Mouse (Mus musculus) lung, adult 2 months (tissue): ENCODE measurements at regions not wholly inside any gene's neighbourhood (a gene's known extent, or its start where the extent isn't known, plus 50 kb on each side); places are given as distances from the start of the nearest gene placed in this dataset.

Source experiments
- DNase-seq: peaks from one replicate; pipeline ENCODE4 v3.0.0; 2022
- H3K4me1 ChIP-seq: fragments of 200-500 bp; 2 replicates; pipeline ENCODE4 v1.6.1; 2011; ENCODE audit warnings: low read length; ENCODE audit not compliant: control insufficient read depth, insufficient read depth
- H3K4me3 ChIP-seq: fragments of 200-500 bp; replicated peaks from 2 replicates; pipeline ENCODE3; 2011; ENCODE audit warnings: low read depth, mild to moderate bottlenecking, control low read depth, low read length; ENCODE audit errors: extremely low read depth
- CTCF ChIP-seq: fragments of 200-500 bp; IDR thresholded peaks from 2 replicates; pipeline ENCODE4 v1.5.1; 2011; ENCODE audit warnings: mild to moderate bottlenecking, low read length, control low read depth; ENCODE audit not compliant: insufficient read depth
- POLR2A ChIP-seq: fragments of 200-500 bp; IDR thresholded peaks from 2 replicates; pipeline ENCODE4 v1.6.1; 2011; ENCODE audit warnings: low read depth, mild to moderate bottlenecking, control low read depth, low read length, borderline replicate concordance; ENCODE audit errors: extremely low read depth
- WGBS: fragments of 180-500 bp; shearing (Covaris S2); methylation state at CpG from one replicate; pipeline ENCODE4 v1.1.7; 2018; 5-methylcytosine and 5-hydroxymethylcytosine counted together

GRCm38 (mm10) chr11:71435745-71436144, 205.2 kb upstream of the Nlrp1b start:
- no peak overlapping the region for H3K4me3 ChIP-seq
- H3K4me1 ChIP-seq = no peaks in the 10 kb centered on the region
- WGBS = 55% methylated on average over 8 of the region's 8 CpGs
- TF ChIP-seq CTCF = no peak
- no peak for TF ChIP-seq POLR2A
- no peak for DNase-seq

GRCm38 (mm10) chr11:71436335-71436734, 205.8 kb upstream of the Nlrp1b start:
- TF ChIP-seq POLR2A (no peak), CTCF (no peak)
- no peaks in the 10 kb centered on the region for H3K4me1 ChIP-seq
- no peak for DNase-seq
- WGBS = 78% methylated on average over 1 of the region's 1 CpGs
- no peak overlapping the region for H3K4me3 ChIP-seq

GRCm38 (mm10) chr11:71436801-71437200, 206.3 kb upstream of the Nlrp1b start:
- Histone ChIP-seq H3K4me1 (no peaks in the 10 kb centered on the region), H3K4me3 (no peak overlapping the region)
- TF ChIP-seq POLR2A (no peak), CTCF (no peak)
- 40% methylated on average over 2 of the region's 2 CpGs for WGBS
- DNase-seq = no peak

GRCm38 (mm10) chr11:71439871-71440270, 209.3 kb upstream of the Nlrp1b start:
- TF ChIP-seq CTCF (no peak), POLR2A (no peak)
- no peak for DNase-seq
- no peak overlapping the region for H3K4me3 ChIP-seq
- 12% methylated on average over 17 of the region's 17 CpGs for WGBS
- H3K4me1 ChIP-seq = no peaks in the 10 kb centered on the region

DNA sequence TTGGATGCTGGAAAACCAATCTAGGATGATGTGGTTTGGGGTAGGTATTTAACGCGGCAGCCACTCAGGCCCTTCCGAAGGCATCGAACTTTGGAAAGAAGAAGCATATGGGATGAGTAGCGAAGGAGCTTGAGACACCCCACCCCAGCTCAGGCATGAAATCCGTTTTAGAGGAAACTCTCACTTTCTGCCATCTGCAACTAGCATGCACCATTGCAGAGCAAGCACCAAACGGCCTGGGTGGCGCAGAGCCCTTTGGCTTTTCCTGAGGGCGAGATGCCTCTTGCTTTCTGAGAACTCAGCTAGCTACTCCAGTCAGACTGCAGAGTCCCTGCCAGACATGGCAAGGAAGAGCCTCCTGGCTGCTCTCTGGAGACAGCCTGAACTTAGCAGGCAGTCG, 209.9 kb upstream of the Nlrp1b start:
- TF ChIP-seq CTCF (no peak), POLR2A (no peak)
- 55% methylated on average over 10 of the region's 10 CpGs for WGBS

GRCm38 (mm10) chr11:71444056-71444455, 213.5 kb upstream of the Nlrp1b start:
- Histone ChIP-seq H3K4me1 (no peaks in the 10 kb centered on the region), H3K4me3 (no peak overlapping the region)
- no peak for TF ChIP-seq CTCF
- no peak for TF ChIP-seq POLR2A
- 61% methylated on average over 6 of the region's 6 CpGs for WGBS
- no peak for DNase-seq

More for the DNA sequence above, 209.9 kb upstream of the Nlrp1b start:
- no peak for DNase-seq
- Histone ChIP-seq H3K4me1 (no peaks in the 10 kb centered on the region), H3K4me3 (no peak overlapping the region)

DNA sequence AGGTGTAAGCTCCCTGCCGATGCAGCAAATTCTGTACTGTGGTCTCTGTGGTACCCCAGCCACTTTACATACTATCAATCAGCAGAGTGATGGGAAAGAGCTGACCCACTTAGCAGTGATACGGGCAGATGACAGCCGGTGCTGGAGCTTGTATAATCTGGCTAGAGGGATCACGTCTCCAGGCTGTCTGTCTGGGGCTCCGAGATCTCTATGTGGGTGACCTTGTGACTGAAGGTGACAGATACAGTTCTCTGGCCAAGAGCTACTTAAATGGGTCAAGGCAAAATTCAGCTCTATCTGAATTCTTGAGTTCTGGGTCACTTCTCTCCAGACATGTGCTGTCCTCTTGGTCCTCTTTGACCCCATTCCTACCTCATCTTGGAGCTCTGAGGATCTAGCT, 216.1 kb upstream of the Nlrp1b start:
- H3K4me3 ChIP-seq = no peak overlapping the region
- 57% methylated on average over 5 of the region's 5 CpGs for WGBS
- no peak for TF ChIP-seq CTCF
- no peak for TF ChIP-seq POLR2A
- DNase-seq = no peak
- H3K4me1 ChIP-seq = no peaks in the 10 kb centered on the region

DNA sequence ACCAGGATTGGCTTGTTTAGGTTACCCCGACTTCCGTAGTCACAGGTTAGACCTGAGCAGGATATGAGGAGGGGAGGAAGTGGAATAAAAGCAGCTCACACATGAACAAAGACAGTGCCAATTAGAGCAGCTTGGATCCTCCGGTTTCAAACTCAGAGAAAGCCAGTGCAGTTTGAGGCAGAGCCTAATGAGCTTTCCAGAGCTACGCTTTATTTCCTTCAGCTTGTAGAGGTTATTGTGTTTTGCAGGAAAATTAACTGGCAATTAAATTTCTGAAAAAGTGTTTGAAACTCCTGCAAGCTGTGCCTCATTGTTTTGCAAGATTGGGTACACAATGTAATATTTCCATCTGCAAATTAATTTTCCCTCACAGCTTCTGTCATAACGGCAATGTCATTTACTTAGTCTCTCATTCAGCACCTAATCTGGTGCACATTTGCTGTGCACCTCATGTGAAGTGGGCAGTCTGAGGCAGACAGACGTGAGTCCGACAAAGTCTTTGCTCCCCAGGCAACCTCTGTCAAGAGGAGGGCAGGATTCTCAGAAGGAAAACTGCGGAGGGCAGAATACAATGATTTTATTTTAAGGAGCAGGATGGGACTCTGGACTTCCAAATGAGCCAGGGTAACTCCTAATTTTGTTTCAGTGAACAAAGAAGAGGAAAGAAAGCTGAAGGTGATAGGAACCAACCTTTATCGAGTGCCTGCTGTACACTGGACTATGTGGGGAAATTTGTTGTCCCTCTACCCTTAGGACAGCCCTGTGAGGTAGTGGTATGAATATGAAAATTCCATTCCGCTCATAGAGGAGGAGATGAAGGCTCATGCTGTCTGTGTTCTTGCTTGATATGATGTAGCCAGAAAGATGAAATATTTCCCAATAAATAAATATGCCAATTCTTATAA, 217.6 kb upstream of the Nlrp1b start:
- Histone ChIP-seq H3K4me1 (no peaks in the 10 kb centered on the region), H3K4me3 (no peak overlapping the region)
- DNase-seq = no peak
- WGBS = 59% methylated on average over 10 of the region's 10 CpGs
- TF ChIP-seq CTCF = no peak
- TF ChIP-seq POLR2A = no peak

DNA sequence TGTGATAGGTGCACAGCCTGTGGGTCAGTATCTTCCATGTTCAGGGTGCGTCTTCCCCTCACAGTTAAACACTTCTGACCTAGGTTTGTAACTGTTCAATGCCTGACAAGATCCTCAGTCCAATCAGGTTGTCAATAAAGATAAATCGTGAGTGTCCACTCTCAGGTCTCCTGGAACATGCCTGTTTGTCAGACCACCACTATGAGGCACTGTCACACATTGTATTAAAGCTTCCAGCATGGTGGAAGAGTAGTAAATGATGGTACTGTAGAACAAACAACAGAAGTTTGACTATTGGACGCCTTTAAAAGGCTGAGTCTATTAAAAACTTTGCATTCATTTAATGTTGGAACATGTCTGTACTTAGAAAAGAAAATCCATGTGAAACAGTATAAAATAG, 249.6 kb upstream of the Nlrp1b start:
- H3K4me3 ChIP-seq = no peak overlapping the region
- WGBS = 61% methylated on average over 3 of the region's 3 CpGs
- TF ChIP-seq POLR2A = no peak
- DNase-seq = no peak
- no peaks in the 10 kb centered on the region for H3K4me1 ChIP-seq

GRCm38 (mm10) chr11:71497863-71498262, 251.9 kb upstream of the Wscd1 start:
- Histone ChIP-seq H3K4me1 (no peaks in the 10 kb centered on the region), H3K4me3 (no peak overlapping the region)
- no peak for TF ChIP-seq CTCF
- no peak for TF ChIP-seq POLR2A
- WGBS = 42% methylated on average over 5 of the region's 5 CpGs
- DNase-seq = no peak

- TF ChIP-seq POLR2A (no peak), CTCF (no peak)
- no peak for DNase-seq
- 79% methylated on average over 3 of the region's 3 CpGs for WGBS
- H3K4me1 ChIP-seq = no peaks in the 10 kb centered on the region
- H3K4me3 ChIP-seq = no peak overlapping the region
These were observed 251.4 kb upstream of the Wscd1 start for GRCm38 (mm10) chr11:71498299-71498698.

DNA sequence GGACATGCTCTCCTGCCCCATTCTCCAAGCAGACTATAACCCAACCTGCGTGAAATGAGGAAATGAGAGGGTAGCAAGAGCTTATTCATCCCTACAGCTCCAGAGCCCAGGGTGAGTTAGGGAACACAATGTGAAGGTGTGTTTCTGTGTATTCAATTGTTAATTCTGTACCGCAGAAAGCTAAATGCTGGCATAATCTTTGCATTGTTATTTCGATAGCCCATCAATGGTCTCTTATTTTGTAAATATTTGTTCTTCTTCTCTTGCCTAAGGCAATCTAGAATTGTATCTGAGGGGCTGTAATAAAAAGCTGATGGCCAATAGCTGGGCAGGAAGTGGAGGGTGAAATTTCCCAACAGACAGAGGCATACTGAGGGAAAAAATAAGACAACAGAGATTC, 247.6 kb upstream of the Wscd1 start:
- DNase-seq = no peak
- Histone ChIP-seq H3K4me1 (no peaks in the 10 kb centered on the region), H3K4me3 (no peak overlapping the region)
- 76% methylated on average over 3 of the region's 3 CpGs for WGBS
- TF ChIP-seq CTCF = no peak
- TF ChIP-seq POLR2A = no peak
